Mouse (Mus musculus): ENCODE data around the gene Zfp938.

The Zfp938 gene

GRCm38 (mm10) chr10:82240742-82241400, at the start of gene Zfp938:
Zfp938 (minus strand) TSS chr10:82241280.
- DNase-seq: peak; percentile 85 to 92

- no peak for DNase-seq
These were observed 16.3 kb upstream of the Zfp938 start for GRCm38 (mm10) chr10:82257331-82257730.

GRCm38 (mm10) chr10:82245021-82245420, 3.9 kb upstream of the Zfp938 start:
- DNase-seq: no peak

GRCm38 (mm10) chr10:82241401-82241788, 315 bp upstream of the Zfp938 start:
- DNase-seq: no peak

- peak; percentile 88 to 89 for DNase-seq
These were observed 62.6 kb downstream of the Zfp938 start for GRCm38 (mm10) chr10:82178257-82179064.

Data from cerebellum, adult 18-20 months (tissue).